Mouse (Mus musculus) bone marrow macrophage, adult 2 months (primary cell): ENCODE data around the gene Smg9. TPM values are rescaled to one million over a fixed set of nuclear protein-coding genes. Genes with fewer than 3 reads are reported as not detected.

Experiments used
- H3K27ac ChIP-seq: 2 replicates; pipeline ENCODE4 v1.5.1; 2012; ENCODE audit warnings: low read depth, low read length; ENCODE audit not compliant: insufficient read depth
- H3K4me1 ChIP-seq: 2 replicates; pipeline ENCODE4 v1.6.1; 2012; ENCODE audit warnings: low read length; ENCODE audit not compliant: control insufficient read depth, insufficient read depth
- H3K4me3 ChIP-seq: 2 replicates; pipeline ENCODE4 v1.5.1; 2012; ENCODE audit warnings: mild to moderate bottlenecking, low read length, moderate library complexity; ENCODE audit not compliant: insufficient read depth
- CTCF ChIP-seq: IDR thresholded peaks from 2 replicates; pipeline ENCODE4 v1.5.1; 2012; ENCODE audit warnings: low read depth, mild to moderate bottlenecking, low read length, moderate library complexity
- POLR2A ChIP-seq: IDR thresholded peaks from 2 replicates; pipeline ENCODE4 v1.6.1; 2012; ENCODE audit warnings: mild to moderate bottlenecking, low read depth, low read length, borderline replicate concordance
- polyA plus RNA-seq: library from polyadenylated mRNA; stranded (reverse); fragments of >200 nt; gene quantifications from 2 replicates; pipeline ENCODE4 v1.2.4, GENCODE M21; 2012; ENCODE audit not compliant: missing spikeins, insufficient read depth, insufficient read length

Gene Smg9
- polyA plus RNA-seq, 1 experiment = 36.5 TPM

- no peak for TF ChIP-seq CTCF
- TF ChIP-seq POLR2A = no peak
- peaks cover 23% of the 10 kb centered on the region for H3K4me1 ChIP-seq
- no peak overlapping the region for H3K4me3 ChIP-seq
- no peak overlapping the region for H3K27ac ChIP-seq
These were observed 54.8 kb downstream of the Smg9 start for GRCm38 (mm10) chr7:24454199-24454598.

DNA sequence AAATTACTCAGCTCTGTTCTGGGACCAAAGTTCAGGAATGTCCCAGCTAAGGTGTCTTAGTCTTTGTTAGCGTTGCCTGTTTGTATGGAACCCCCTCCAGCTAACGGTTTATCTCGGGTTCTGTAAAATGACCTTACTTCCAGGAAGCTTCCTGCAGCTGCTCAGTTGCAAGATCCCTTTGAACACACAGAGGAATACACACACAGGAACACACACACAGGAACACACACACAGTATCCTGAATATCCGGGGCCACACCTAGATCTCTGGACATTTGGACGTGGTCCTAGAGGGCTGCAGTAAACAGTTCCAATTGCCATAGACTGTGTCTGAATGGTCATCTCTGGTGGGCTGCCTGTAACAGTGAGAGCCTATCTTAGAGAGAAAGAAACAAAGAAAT, 56.3 kb downstream of the Smg9 start:
- Histone ChIP-seq H3K4me3 (no peak overlapping the region), H3K27ac (no peak overlapping the region), H3K4me1 (peaks cover 27% of the 10 kb centered on the region)
- TF ChIP-seq CTCF = no peak
- TF ChIP-seq POLR2A = no peak

DNA sequence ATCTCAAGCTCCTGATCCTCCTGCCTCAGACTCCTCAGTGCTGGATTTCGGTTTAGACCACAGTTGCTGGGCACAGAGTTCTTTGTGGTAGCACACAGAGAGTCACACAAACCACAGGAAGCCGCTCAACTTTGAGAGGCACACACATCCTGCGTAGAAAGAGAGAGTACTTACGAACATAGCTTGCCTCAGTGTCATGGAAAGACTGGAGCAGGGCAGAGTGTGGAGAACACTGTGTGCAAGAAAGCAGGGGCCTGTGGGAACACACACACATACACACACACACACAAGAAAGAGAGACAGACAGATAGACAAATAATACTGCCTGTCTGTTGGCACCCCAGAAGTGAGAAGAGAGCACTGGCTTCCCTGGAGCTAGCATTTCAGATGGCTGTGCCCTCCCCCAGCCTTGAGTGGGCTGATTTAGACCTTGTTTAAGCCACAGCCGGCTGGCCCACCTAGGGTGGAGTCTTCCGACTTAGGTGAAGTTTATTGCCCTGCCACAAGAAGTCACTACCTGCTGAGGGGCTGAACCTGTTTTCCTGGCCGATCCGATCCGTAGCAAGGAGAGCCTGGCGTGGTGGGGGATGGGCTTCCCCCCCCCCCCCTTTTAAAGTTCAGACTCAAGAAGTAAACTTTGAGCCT, 58.4 kb downstream of the Smg9 start:
- H3K27ac ChIP-seq = no peak overlapping the region
- no peak for TF ChIP-seq POLR2A
- no peak for TF ChIP-seq CTCF
- H3K4me1 ChIP-seq = peaks cover 40% of the 10 kb centered on the region
- no peak overlapping the region for H3K4me3 ChIP-seq

- Histone ChIP-seq H3K27ac (no peak overlapping the region), H3K4me3 (no peak overlapping the region), H3K4me1 (peaks cover 43% of the 10 kb centered on the region)
- TF ChIP-seq POLR2A = no peak
- no peak for TF ChIP-seq CTCF
These were observed 60.0 kb downstream of the Smg9 start for GRCm38 (mm10) chr7:24459440-24459839.

- TF ChIP-seq CTCF = no peak
- no peak for TF ChIP-seq POLR2A
- Histone ChIP-seq H3K27ac (no peak overlapping the region), H3K4me1 (peaks cover 46% of the 10 kb centered on the region), H3K4me3 (no peak overlapping the region)
These were observed 60.4 kb downstream of the Smg9 start for GRCm38 (mm10) chr7:24459843-24460242.

GRCm38 (mm10) chr7:24461376-24462051, 62.1 kb downstream of the Smg9 start:
- Histone ChIP-seq H3K4me3 (no peak overlapping the region; the same call in 1 of the 2 replicates), H3K27ac (0 out of 2 replicates have a peak overlapping the region, but pooled peaks have one; percentile 4), H3K4me1 (peaks cover 48% of the 10 kb centered on the region)
- no peak for TF ChIP-seq POLR2A
- TF ChIP-seq CTCF = no peak

DNA sequence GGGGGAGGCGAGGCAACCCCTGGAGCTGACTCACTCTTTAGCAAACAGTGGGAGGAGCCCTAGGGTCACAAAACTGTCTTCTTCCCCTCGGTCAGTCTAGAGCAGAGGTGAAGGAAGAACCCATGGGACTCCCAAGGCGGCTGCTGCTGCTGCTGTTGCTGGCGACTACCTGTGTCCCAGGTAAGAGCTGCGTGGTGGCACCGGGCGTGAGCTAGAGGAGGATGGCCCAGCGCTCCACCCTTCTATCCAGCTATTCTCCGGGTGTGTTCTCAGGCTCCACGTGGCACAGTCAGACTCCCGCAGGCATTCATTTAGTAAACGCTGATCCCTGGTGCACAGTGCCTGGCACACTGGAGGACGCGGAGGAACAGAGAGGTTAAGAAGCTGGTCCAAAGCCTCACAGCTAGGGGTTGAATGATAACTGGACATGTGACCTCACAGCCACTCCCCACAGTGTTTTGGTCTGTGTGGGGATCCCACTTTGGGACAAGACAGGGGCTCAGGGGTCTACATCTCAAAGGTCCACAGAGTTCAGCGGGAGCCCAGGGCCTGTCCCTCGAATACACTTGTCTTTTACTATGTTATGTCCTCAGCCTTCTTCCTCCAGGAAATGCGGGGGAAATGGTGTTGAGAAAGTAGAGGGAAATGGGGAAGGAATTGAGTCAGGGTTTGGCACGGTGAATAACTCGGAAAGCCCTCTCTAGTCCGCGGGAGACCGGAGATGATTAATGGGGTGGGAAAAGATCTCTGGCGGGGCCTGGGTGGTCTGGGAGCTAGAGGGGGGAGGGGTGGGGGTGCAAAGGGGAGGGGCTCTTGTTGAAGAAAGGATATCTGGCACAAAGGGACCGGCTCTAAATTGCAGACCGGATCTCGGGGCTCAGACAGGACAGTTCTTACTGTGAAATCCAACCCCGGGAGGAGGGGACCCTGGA, 63.2 kb downstream of the Smg9 start, which contains the start of gene Plaur:
TSS of gene Plaur (plus strand) at position 97 of the 932 bp plus-strand sequence.
- H3K27ac ChIP-seq = peak within 1 kb of the TSS; percentile 80
- TF ChIP-seq CTCF (no peak), POLR2A (no peak)
- H3K4me1 ChIP-seq = peaks cover 54% of the 10 kb centered on the region
- peak within 1 kb of the TSS; percentile 66 for H3K4me3 ChIP-seq

- Histone ChIP-seq H3K27ac (no peak overlapping the region), H3K4me1 (peaks cover 27% of the 10 kb centered on the region), H3K4me3 (no peak overlapping the region)
- TF ChIP-seq POLR2A = no peak
- TF ChIP-seq CTCF = no peak
These were observed 67.4 kb downstream of the Smg9 start for GRCm38 (mm10) chr7:24466835-24467234.

DNA sequence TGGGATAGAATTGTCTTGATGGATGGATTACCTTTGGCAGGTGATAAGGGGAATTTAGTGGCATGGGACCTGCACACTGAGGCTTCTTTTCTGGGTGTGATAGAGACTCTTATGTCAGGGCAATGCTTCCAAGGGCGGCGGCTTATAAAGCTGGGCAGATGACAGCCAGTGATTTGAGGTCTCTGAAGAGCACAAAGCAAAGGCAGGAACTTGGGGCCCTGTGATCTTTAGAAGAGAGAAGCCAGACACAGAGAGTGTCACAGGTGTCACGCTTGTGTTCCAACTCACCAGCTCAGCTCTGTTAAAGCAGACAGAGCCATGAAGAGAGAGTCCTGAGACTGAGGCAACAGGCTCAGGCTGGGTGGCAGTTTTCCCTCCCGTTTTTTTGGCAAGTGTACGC, 68.5 kb downstream of the Smg9 start:
- Histone ChIP-seq H3K4me3 (no peak overlapping the region), H3K27ac (no peak overlapping the region), H3K4me1 (peaks cover 24% of the 10 kb centered on the region)
- no peak for TF ChIP-seq CTCF
- TF ChIP-seq POLR2A = no peak
